Mouse (Mus musculus) midbrain, embryonic 10.5 days (tissue): Measurements from ENCODE around the gene Slc44a5. TPM values are rescaled to one million over a fixed set of nuclear protein-coding genes. Genes with fewer than 3 reads are reported as not detected.

Source experiments
- DNase-seq: peaks from one replicate; pipeline ENCODE4 v3.0.0-alpha.2; 2017; ENCODE audit warnings: low spot score
- H3K27ac ChIP-seq: fragments of 300-500 bp; sonication (generic); replicated peaks from 2 replicates; pipeline ENCODE4 v1.5.1; 2016; ENCODE audit warnings: mild to moderate bottlenecking
- H3K27me3 ChIP-seq: fragments of 300-500 bp; sonication (generic); 2 replicates; pipeline ENCODE4 v1.6.1; 2016; ENCODE audit warnings: low read depth, mild to moderate bottlenecking; ENCODE audit not compliant: poor library complexity, severe bottlenecking
- H3K36me3 ChIP-seq: fragments of 300-500 bp; sonication (generic); 2 replicates; pipeline ENCODE4 v1.6.1; 2016; ENCODE audit warnings: mild to moderate bottlenecking, moderate library complexity
- H3K4me1 ChIP-seq: fragments of 300-500 bp; sonication (generic); 2 replicates; pipeline ENCODE4 v1.6.1; 2016
- H3K4me3 ChIP-seq: fragments of 300-500 bp; sonication (generic); 2 replicates; pipeline ENCODE4 v1.5.1; 2016; ENCODE audit warnings: mild to moderate bottlenecking, moderate library complexity
- H3K9me3 ChIP-seq: fragments of 300-500 bp; sonication (generic); replicated peaks from 2 replicates; pipeline ENCODE4 v1.6.1; 2016; ENCODE audit warnings: mild to moderate bottlenecking
- WGBS: fragments of 180-500 bp; shearing (Covaris S2); methylation state at CpG from one replicate; pipeline ENCODE4 v1.1.7; 2016; 5-methylcytosine and 5-hydroxymethylcytosine counted together
- polyA plus RNA-seq: library from polyadenylated mRNA; unstranded; fragments of >200 nt; fragmentation: Nextera tagmentation; extraction: Ambion mirVana; gene quantifications from 2 replicates; pipeline ENCODE4 v1.2.1, GENCODE M21; 2016

Slc44a5 gene
- polyA plus RNA-seq, 1 experiment from 2014 or later: 3.6 TPM

DNA sequence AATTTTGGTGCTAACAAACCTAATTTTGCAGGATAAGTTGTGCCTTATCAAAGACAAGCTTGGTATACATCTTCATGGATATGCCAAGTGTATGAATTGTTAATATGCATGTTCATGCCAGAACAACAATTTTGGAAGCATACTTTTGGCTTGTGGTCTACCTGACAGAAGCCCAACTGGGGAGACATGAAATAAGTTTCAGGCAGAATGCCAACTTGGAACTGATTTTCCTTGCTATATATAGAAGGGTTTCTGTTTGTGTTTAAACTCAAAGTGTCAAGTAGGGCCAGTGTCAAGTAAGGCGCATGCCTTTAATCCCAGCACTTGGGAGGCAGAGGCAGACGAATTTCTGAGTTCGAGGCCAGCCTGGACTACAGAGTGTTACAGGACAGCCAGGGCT lies 149.3 kb downstream of the Slc44a5 start:
- 92% methylated on average over 3 of the region's 3 CpGs for WGBS
- Histone ChIP-seq H3K9me3 (no peaks in the 10 kb centered on the region), H3K4me1 (peaks cover 52% of the 10 kb centered on the region), H3K27ac (no peak overlapping the region), H3K27me3 (peaks cover 69% of the 10 kb centered on the region), H3K4me3 (no peak overlapping the region), H3K36me3 (no peaks in the 10 kb centered on the region)
- no peak for DNase-seq

DNA sequence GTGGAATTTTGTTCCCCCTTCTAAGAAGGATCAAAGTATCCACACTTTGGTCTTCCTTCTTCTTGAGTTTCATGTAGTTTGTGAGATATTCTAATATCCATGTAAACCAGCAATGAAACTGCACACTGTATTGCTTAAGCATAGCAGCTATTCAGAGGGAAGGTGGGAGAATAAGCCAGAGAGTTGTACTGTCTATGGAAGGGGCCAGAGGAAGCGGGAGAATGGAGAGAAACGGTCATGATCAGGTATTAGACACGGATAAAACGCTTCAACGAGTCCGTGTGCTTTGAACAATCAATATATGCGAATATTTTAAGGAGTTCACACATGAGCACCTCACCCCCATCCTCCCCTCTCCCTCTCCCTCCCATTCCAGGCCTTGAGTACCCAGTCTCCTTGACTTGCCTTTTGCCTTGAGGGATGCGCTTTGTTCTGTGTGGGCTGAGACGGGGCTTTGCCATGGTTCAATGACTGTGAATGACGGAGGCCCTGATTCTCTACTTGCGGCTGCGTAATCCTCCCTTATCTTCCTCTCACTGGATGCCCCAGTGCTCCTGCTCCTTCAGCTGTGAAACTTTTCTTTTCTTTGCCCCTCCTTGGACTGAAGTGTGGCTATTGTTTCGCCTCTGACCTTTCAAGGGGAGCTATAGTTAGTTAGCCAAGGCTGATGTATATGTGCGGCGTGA lies 151.8 kb downstream of the Slc44a5 start:
- 18% methylated on average over 15 of the region's 15 CpGs for WGBS

DNA sequence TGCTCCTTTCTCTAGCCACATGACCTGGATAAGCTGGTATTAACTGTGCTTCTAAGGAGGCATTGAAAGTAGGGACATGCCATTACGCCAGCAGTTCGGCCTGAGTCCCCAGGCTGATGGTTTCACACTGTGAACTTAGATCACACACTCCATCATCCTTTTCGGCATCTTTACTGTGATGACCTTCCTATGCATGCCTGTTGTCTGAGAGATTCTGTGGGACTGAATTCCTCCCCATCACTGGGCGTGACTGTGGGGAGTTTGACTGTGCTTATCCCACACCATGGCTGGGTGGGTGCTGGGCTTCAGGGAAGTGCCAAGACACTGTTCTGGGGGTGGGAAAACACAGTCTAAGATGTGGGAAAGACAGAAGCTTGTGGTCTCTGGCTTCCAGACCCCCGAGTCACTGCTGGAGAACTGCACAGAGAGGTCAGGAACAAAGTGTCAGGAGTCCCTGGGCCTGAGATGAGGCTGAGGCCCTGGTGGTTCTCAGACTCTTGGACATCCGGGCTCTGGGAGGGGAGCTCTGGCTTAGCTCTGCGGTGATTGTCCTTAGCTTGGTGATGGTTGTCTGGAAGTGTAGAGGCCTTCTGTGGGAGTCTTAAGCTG lies 152.6 kb downstream of the Slc44a5 start:
- Histone ChIP-seq H3K4me1 (peaks cover 52% of the 10 kb centered on the region), H3K36me3 (no peaks in the 10 kb centered on the region), H3K27me3 (peaks cover 95% of the 10 kb centered on the region), H3K4me3 (peak overlapping the region; percentile 23), H3K9me3 (no peaks in the 10 kb centered on the region), H3K27ac (peak overlapping the region; percentile 70)
- 29% methylated on average over 7 of the region's 7 CpGs for WGBS
- DNase-seq: no peak

More for the DNA sequence above, 151.8 kb downstream of the Slc44a5 start:
- H3K27me3 ChIP-seq: peaks cover 91% of the 10 kb centered on the region
- H3K4me3 ChIP-seq: peak overlapping the region; percentile 23
- H3K27ac ChIP-seq: peak overlapping the region; percentile 70
- H3K9me3 ChIP-seq: no peaks in the 10 kb centered on the region
- H3K4me1 ChIP-seq: peaks cover 53% of the 10 kb centered on the region
- peak; percentile 83 for DNase-seq
- H3K36me3 ChIP-seq: no peaks in the 10 kb centered on the region

DNA sequence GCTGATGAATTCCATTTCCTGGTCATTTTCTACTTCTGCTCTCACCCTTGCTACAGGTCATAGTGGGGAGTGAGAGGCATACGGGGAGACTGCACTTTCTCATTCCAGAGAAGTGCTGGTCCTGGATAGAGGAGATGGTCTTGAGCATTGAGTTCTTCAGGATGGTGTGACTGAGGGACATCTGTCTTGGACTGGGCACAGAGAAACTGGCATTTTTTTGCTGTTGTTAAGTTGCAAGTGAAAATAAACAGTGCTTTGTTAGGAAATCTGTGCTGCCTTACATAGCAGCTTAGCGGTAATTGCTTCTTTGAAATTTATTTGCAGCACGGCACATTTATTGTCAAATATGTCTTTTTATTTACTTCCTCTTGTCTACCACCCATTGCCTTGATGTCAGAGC lies 154.0 kb downstream of the Slc44a5 start:
- Histone ChIP-seq H3K36me3 (no peaks in the 10 kb centered on the region), H3K27ac (no peak overlapping the region), H3K4me3 (no peak overlapping the region), H3K27me3 (peaks cover 82% of the 10 kb centered on the region), H3K9me3 (no peaks in the 10 kb centered on the region), H3K4me1 (peaks cover 52% of the 10 kb centered on the region)
- DNase-seq: no peak
- WGBS: 85% methylated on average over 3 of the region's 3 CpGs

DNA sequence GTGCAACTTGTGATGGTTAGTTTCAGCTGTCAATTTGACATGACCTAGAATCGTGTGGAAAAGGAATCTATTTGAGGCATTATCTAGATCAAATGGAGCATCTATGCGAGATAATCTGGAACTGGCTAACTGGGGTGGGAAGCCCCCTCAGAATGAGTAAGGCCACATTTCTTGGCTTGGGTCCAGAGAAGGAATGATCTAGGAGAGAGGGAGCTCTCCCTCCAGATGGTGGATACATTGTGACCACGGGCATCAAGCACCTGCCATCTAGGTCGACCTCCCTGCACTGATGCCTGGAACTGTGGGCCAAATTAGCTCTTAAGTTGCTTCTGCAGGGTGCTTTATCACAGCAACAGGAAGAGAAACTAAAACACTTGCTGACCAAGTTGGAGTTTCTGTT lies 155.8 kb downstream of the Slc44a5 start:
- no peak for DNase-seq
- no peaks in the 10 kb centered on the region for H3K36me3 ChIP-seq
- H3K4me1 ChIP-seq: peaks cover 51% of the 10 kb centered on the region
- H3K27ac ChIP-seq: 0 out of 2 replicates have a peak overlapping the region, but pooled peaks have one; percentile 30
- H3K27me3 ChIP-seq: peaks cover 64% of the 10 kb centered on the region
- H3K4me3 ChIP-seq: no peak overlapping the region
- H3K9me3 ChIP-seq: no peaks in the 10 kb centered on the region
- WGBS: 85% methylated on average over 4 of the region's 4 CpGs

DNA sequence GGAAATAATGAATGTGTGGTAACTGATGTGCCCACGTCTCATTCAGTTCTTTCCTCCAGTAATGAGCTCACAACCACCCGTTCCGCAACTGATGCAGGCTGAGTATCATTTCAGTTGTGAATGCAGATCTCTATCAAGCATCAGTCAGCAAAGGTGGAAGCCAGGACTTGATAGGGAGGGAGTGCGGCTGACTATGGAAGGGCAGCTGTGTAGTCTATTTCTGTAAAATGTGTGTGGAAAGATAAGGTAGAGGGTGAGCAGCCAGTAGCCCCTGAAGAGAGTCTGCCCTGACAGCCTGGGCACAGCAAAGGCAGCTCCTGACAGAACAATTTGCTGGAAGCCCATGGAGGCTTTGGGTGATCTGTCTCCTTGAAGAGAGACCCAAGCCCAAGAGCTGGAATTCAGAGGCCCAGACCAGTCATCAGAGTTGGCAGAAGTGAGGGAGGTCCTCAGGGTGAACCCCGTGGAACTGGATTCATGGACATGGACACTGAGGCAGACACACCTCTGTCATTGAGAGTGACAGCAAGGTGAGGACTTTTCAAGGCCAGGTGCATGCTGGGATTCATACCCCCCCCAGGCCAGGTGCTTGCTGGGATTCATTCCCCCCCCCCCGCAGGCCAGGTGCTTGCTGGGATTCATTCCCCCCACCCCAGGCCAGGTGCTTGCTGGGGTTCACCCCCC lies 157.3 kb downstream of the Slc44a5 start:
- WGBS: 91% methylated on average over 6 of the region's 6 CpGs
- H3K9me3 ChIP-seq: no peaks in the 10 kb centered on the region
- no peak for DNase-seq
- no peak overlapping the region for H3K27ac ChIP-seq
- H3K36me3 ChIP-seq: no peaks in the 10 kb centered on the region
- H3K4me1 ChIP-seq: peaks cover 35% of the 10 kb centered on the region
- no peak overlapping the region for H3K4me3 ChIP-seq
- H3K27me3 ChIP-seq: peaks cover 50% of the 10 kb centered on the region

DNA sequence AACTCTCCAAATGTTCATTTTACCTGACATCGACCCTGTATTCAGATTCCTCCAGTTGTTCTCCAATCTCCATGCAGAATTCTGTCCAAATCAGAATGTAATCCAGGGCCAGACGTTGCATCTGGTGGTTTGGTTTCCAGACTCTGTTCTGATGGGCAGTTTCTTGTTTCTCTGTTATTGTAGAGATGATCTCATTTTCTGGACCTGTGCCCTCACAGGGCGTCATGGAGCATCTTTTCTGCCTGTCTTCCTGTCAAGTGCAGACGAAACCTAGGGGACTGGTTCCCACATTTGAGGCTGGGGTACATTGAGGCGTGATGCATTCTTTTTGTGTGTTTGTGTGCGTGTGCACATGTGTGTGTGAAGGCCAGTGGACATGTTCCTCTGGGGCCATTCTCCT lies 160.8 kb downstream of the Slc44a5 start:
- Histone ChIP-seq H3K4me3 (no peak overlapping the region), H3K27ac (no peak overlapping the region), H3K36me3 (no peaks in the 10 kb centered on the region), H3K27me3 (peaks cover 19% of the 10 kb centered on the region), H3K9me3 (no peaks in the 10 kb centered on the region), H3K4me1 (peaks cover 1% of the 10 kb centered on the region; the same call in 1 of the 2 replicates)
- no peak for DNase-seq
- 91% methylated on average over 6 of the region's 6 CpGs for WGBS

DNA sequence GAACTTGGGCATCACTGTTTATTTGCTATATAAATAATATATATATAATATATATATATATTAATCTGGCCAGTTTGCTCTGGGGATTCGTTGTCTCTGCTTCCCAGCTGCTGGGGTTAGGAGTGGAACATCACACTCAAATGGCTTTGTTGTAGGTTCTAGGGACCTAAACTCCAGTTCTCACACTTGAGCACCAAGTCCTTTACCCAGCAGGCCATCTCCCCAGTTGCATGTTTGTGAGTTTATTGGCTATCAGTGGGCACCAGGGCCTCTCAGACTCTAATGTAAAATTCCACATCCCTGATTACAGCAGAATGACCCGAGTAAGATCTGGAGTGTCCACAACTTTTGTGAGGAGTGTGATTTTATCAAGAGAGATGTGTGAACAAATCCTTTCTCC lies 161.5 kb downstream of the Slc44a5 start:
- DNase-seq: no peak

DNA sequence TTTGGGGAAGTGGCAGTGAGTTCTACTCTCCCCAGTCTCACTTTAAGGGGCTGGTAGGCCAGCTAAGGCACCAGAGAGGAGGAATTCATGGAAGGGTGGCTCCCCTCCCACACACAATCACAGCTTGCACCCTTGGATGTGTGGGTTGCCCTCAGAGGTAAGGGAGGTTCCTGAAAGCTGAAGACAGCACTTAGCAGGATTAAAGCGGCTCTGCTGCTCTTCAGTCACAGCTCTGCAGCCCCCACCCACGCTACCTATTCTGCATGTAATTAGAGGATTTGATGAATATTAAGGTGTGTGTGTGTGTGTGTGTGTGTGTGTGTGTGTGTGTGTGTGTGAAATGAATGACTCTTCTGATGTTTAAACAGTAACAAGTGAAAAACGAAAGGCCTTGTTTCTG lies 163.3 kb downstream of the Slc44a5 start:
- Histone ChIP-seq H3K9me3 (no peaks in the 10 kb centered on the region), H3K4me3 (no peak overlapping the region), H3K27ac (no peak overlapping the region), H3K36me3 (no peaks in the 10 kb centered on the region), H3K4me1 (no peaks in the 10 kb centered on the region), H3K27me3 (no peaks in the 10 kb centered on the region; the same call in 1 of the 2 replicates)
- DNase-seq: no peak
- 84% methylated on average over 3 of the region's 3 CpGs for WGBS

More for the DNA sequence above, 161.5 kb downstream of the Slc44a5 start:
- Histone ChIP-seq H3K4me3 (no peak overlapping the region), H3K9me3 (no peaks in the 10 kb centered on the region), H3K27me3 (peaks cover 12% of the 10 kb centered on the region), H3K27ac (no peak overlapping the region), H3K4me1 (no peaks in the 10 kb centered on the region), H3K36me3 (no peaks in the 10 kb centered on the region)
- 84% methylated on average over 2 of the region's 2 CpGs for WGBS

DNA sequence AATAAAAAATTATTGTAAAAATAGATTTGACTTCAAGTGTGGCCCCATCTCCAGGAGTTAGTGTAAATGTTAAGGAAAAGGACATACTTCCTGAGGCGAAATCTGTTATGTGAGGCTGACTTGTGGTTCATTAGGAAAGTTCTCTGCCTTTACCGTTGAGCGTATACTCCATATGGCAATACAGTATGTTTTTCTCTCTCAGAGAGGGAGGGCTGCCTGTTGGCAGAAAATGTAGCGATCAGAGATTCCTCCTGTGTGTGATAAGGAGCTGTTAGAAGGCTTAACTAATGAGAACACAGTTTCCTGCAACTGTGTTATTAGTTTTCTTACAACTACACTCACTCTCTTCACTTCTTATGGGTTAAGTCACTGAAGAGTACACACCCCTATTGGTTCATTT lies 168.1 kb downstream of the Slc44a5 start:
- Histone ChIP-seq H3K27ac (no peak overlapping the region), H3K36me3 (no peaks in the 10 kb centered on the region), H3K4me1 (peaks cover 9% of the 10 kb centered on the region; the same call in 1 of the 2 replicates), H3K27me3 (no peaks in the 10 kb centered on the region; the same call in 1 of the 2 replicates), H3K4me3 (no peak overlapping the region), H3K9me3 (no peaks in the 10 kb centered on the region)
- no peak for DNase-seq
- WGBS: 87% methylated on average over 4 of the region's 4 CpGs

DNA sequence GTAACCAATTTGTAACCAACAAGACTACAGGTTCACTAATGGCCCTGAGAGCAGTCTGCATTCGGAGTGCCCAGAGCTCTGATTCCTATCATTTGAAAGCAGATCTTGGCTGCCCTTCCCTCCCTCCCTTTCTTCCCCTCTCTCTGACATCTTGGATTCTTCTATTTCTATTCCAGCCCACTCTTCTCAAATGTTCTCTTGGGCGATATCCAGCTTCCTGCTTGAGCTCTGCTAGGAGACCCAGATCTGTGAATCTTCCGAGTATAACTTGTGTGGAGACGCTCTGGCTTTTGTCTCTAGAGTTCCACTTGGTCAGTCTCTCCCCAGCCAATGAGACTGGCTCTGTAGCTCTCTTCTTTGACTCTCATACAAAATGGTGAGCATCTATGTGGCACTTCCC lies 169.4 kb downstream of the Slc44a5 start:
- Histone ChIP-seq H3K27me3 (no peaks in the 10 kb centered on the region), H3K4me1 (peaks cover 9% of the 10 kb centered on the region; the same call in 1 of the 2 replicates), H3K4me3 (no peak overlapping the region), H3K36me3 (no peaks in the 10 kb centered on the region), H3K27ac (no peak overlapping the region), H3K9me3 (no peaks in the 10 kb centered on the region)
- WGBS: 84% methylated on average over 4 of the region's 4 CpGs
- DNase-seq: no peak

DNA sequence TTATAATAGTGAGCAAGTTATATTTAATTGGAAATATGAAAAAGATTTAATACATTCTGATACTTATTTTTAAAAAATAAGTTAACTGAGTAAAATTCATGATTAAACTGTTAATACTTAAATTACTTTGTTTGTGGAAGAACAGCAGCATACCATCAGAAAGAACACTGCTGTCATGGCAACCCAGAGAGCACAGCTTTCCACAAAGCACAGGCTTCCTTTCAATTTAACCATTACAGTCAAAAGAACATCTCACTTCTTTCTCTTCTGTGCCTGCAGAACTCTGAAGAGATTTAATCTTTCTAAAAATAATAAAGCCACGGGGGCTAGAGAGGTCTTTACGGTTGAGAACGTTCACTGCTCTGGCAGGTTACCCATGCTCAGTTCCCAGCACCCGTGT lies 172.5 kb downstream of the Slc44a5 start:
- Histone ChIP-seq H3K9me3 (no peaks in the 10 kb centered on the region), H3K36me3 (no peaks in the 10 kb centered on the region), H3K4me1 (peaks cover 9% of the 10 kb centered on the region; the same call in 1 of the 2 replicates), H3K27me3 (no peaks in the 10 kb centered on the region), H3K27ac (no peak overlapping the region), H3K4me3 (no peak overlapping the region)
- no peak for DNase-seq
- 71% methylated on average over 4 of the region's 4 CpGs for WGBS

DNA sequence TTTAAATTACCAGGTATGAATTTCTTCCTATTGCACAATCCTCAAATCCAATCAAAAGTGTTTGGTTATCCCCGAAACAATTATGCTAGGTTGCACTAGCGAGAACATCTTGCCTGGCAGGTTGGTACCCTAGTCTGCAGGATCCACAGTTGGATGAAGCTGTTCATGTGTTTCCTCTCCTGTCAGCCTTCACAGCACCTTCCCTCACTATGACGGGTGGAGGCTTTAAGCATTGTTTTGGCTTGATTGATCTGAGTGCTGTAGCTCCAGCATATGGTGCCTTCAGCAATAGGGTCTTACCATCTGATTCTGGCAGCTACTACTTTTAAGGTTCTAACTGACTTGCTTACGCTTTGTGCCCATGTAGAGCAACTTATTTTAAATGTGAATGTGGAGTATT lies 176.5 kb downstream of the Slc44a5 start:
- peaks cover 9% of the 10 kb centered on the region; the same call in 1 of the 2 replicates for H3K4me1 ChIP-seq
- H3K9me3 ChIP-seq: no peaks in the 10 kb centered on the region
- no peak for DNase-seq
- WGBS: 95% methylated on average over 4 of the region's 4 CpGs
- H3K27ac ChIP-seq: no peak overlapping the region
- no peaks in the 10 kb centered on the region for H3K27me3 ChIP-seq
- H3K36me3 ChIP-seq: no peaks in the 10 kb centered on the region
- no peak overlapping the region for H3K4me3 ChIP-seq
